Mouse (Mus musculus): ENCODE results near the gene Proca1. TPM values are rescaled to one million over a fixed set of nuclear protein-coding genes. Genes with fewer than 3 reads are reported as not detected.
A peak's percentile ranks its signal among the peaks of the same experiment; 100 is the strongest.

The Proca1 gene
- polyA plus RNA-seq, 1 experiment from 2014 or later = 0.18 TPM

- POLR2A ChIA-PET = interaction anchor here (0.5 to 1.3 kb wide), 2 partner anchors 11 to 334 kb away, joined by 4 to 7 read pairs; no protein-coding TSS in a partner anchor
- H3K27me3 ChIP-seq = no peaks in the 10 kb centered on the region
- DNase-seq (ENCODE audit: low read depth, low spot score) (no peak), ATAC-seq (no peak)
- CTCF ChIA-PET = interaction anchor here (1.4 kb wide), 1 partner anchor 30 kb away, joined by 3 read pairs; no protein-coding TSS in a partner anchor
- TF ChIP-seq CTCF (IDR thresholded peaks at IDR 0.05) = no peak
- in situ Hi-C loops (cut with MboI; ENCODE audit: low pct_unique_long_range_greater_than_20kb) = no loop called here
Measured at GRCm38 (mm10) chr11:78207190-78207589, 14.0 kb downstream of the Proca1 start.

GRCm38 (mm10) chr11:78209886-78210285 is 16.7 kb downstream of the Proca1 start:
- ATAC-seq = no peak
- no peak for TF ChIP-seq CTCF (IDR thresholded peaks at IDR 0.05)
- in situ Hi-C loops (cut with MboI; ENCODE audit: low pct_unique_long_range_greater_than_20kb) = no loop called here

GRCm38 (mm10) chr11:78210615-78211014 is 17.4 kb downstream of the Proca1 start:
- no peak for ATAC-seq
- in situ Hi-C loops (cut with MboI; ENCODE audit: low pct_unique_long_range_greater_than_20kb) = no loop called here
- no peaks in the 10 kb centered on the region for H3K27me3 ChIP-seq
- CTCF ChIA-PET = interaction anchor here (0.8 to 1.1 kb wide), 2 partner anchors 18 to 33 kb away, joined by 3 read pairs; no protein-coding TSS in a partner anchor
- POLR2A ChIA-PET = interaction anchor here (0.6 to 1.5 kb wide), 2 partner anchors 13 to 440 kb away, joined by 3 to 5 read pairs; no protein-coding TSS in a partner anchor
- DNase-seq (ENCODE audit: low read depth, low spot score) = no peak
- TF ChIP-seq CTCF (IDR thresholded peaks at IDR 0.05) = no peak

More at GRCm38 (mm10) chr11:78209886-78210285, 16.7 kb downstream of the Proca1 start:
- H3K27me3 ChIP-seq = no peaks in the 10 kb centered on the region
- POLR2A ChIA-PET = interaction anchor here (1.5 kb wide), 1 partner anchor 13 kb away, joined by 5 read pairs; no protein-coding TSS in a partner anchor
- no peak for DNase-seq (ENCODE audit: low read depth, low spot score)
- CTCF ChIA-PET = interaction anchor here (0.8 to 1.1 kb wide), 2 partner anchors 19 to 32 kb away, joined by 3 read pairs; no protein-coding TSS in a partner anchor

GRCm38 (mm10) chr11:78211513-78211912 is 18.3 kb downstream of the Proca1 start:
- TF ChIP-seq CTCF (IDR thresholded peaks at IDR 0.05) = no peak
- no peak for DNase-seq (ENCODE audit: low read depth, low spot score)
- no peak for ATAC-seq
- in situ Hi-C loops (cut with MboI; ENCODE audit: low pct_unique_long_range_greater_than_20kb) = no loop called here
- no peaks in the 10 kb centered on the region for H3K27me3 ChIP-seq
- ChIA-PET POLR2A (no interaction called here), CTCF (no interaction called here)

- DNase-seq (ENCODE audit: low read depth, low spot score) (no peak), ATAC-seq (no peak)
- ChIA-PET CTCF (interaction anchor here (0.7 to 1.2 kb wide), 4 partner anchors 10 to 33 kb away, joined by 3 to 5 read pairs (median 3); partner anchors contain the start of gene Supt6), POLR2A (no interaction called here)
- no peak for TF ChIP-seq CTCF (IDR thresholded peaks at IDR 0.05)
- in situ Hi-C loops (cut with MboI; ENCODE audit: low pct_unique_long_range_greater_than_20kb) = no loop called here
- H3K27me3 ChIP-seq = no peaks in the 10 kb centered on the region
Measured at GRCm38 (mm10) chr11:78213086-78213817, 20.1 kb downstream of the Proca1 start.

- ChIA-PET POLR2A (no interaction called here), CTCF (interaction anchor here (1.2 kb wide), 1 partner anchor 10 kb away, joined by 3 read pairs; no protein-coding TSS in a partner anchor)
- H3K27me3 ChIP-seq = no peaks in the 10 kb centered on the region
- TF ChIP-seq CTCF (IDR thresholded peaks at IDR 0.05) = no peak
- DNase-seq (ENCODE audit: low read depth, low spot score) (no peak), ATAC-seq (no peak)
- in situ Hi-C loops (cut with MboI; ENCODE audit: low pct_unique_long_range_greater_than_20kb) = no loop called here
Measured at GRCm38 (mm10) chr11:78215709-78216317, 22.6 kb downstream of the Proca1 start.

- H3K27me3 ChIP-seq = no peaks in the 10 kb centered on the region
- POLR2A ChIA-PET = interaction anchor here (1.3 kb wide), 1 partner anchor 13 kb away, joined by 5 read pairs; no protein-coding TSS in a partner anchor
- no peak for TF ChIP-seq CTCF (IDR thresholded peaks at IDR 0.05)
- no peak for ATAC-seq
- in situ Hi-C loops (cut with MboI; ENCODE audit: low pct_unique_long_range_greater_than_20kb) = no loop called here
- DNase-seq (ENCODE audit: low read depth, low spot score) = no peak
- CTCF ChIA-PET = interaction anchor here (1.4 to 2.3 kb wide), 2 partner anchors 11 to 14 kb away, joined by 3 to 5 read pairs; no protein-coding TSS in a partner anchor
Measured at GRCm38 (mm10) chr11:78223586-78223985, 30.4 kb downstream of the Proca1 start.

GRCm38 (mm10) chr11:78231518-78231917 is 38.3 kb downstream of the Proca1 start:
- CTCF ChIA-PET = no interaction called here
- in situ Hi-C loops (cut with MboI; ENCODE audit: low pct_unique_long_range_greater_than_20kb) = no loop called here

GRCm38 (mm10) chr11:78240193-78240857 is 47.1 kb downstream of the Proca1 start:
- H3K27me3 ChIP-seq = no peaks in the 10 kb centered on the region
- ChIA-PET CTCF (interaction anchor here (1.0 kb wide), 1 partner anchor 12 kb away, joined by 3 read pairs; no protein-coding TSS in a partner anchor), POLR2A (no interaction called here)
- in situ Hi-C loops (cut with MboI; ENCODE audit: low pct_unique_long_range_greater_than_20kb) = no loop called here
- ATAC-seq = no peak
- no peak for TF ChIP-seq CTCF (IDR thresholded peaks at IDR 0.05)
- no peak for DNase-seq (ENCODE audit: low read depth, low spot score)

More at GRCm38 (mm10) chr11:78231518-78231917, 38.3 kb downstream of the Proca1 start:
- ATAC-seq (no peak), DNase-seq (ENCODE audit: low read depth, low spot score) (no peak)
- POLR2A ChIA-PET = no interaction called here
- H3K27me3 ChIP-seq = no peaks in the 10 kb centered on the region
- TF ChIP-seq CTCF (IDR thresholded peaks at IDR 0.05) = no peak

GRCm38 (mm10) chr11:78245261-78245626 is 52.1 kb downstream of the Proca1 start:
- CTCF ChIA-PET = no interaction called here
- POLR2A ChIA-PET = interaction anchor here (0.5 to 1.5 kb wide), 7 partner anchors 11 to 131 kb away, joined by 3 to 4 read pairs (median 3); no protein-coding TSS in a partner anchor
- peak; percentile 14 for ATAC-seq
- no peak for DNase-seq (ENCODE audit: low read depth, low spot score)
- TF ChIP-seq CTCF (IDR thresholded peaks at IDR 0.05) = no peak
- in situ Hi-C loops (cut with MboI; ENCODE audit: low pct_unique_long_range_greater_than_20kb) = no loop called here
- H3K27me3 ChIP-seq = no peaks in the 10 kb centered on the region
